ENCODE assay signal across 25 mouse cellular contexts in the genomic region with DNA sequence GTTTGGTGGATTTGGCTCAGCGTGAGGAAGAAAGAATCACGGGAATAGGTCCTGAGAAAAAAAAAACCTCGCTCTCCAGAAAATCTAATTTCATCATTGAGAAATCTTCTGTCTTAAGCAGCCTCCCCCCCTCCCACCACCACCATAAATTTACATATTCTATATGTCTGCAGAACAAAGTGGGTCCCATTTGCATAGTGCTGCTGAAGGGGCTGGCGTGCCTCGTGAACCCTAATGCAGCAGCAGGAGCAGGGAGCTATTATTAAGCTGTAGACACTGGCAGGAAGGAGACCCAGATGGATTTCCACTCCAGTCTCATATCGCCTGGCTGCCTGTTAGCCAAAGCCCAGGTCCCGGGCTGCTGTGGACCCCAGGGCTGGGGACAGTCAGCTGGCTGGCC.
DNase-seq lines count a peak whose midpoint lies in the region; ATAC-seq lines count a peak whose summit lies in the region.
"Had no signal": no experiment of that assay in that cellular context is flagged by ENCODE, and none has a peak within 500 bp of the region (broad histone marks: within the 10 kb centered on the region; RNA-seq: fewer than 3 reads in every experiment).

No protein-coding gene starts in this region.

- no peak for DNase-seq in kidney, postnatal 10 days
- DNase-seq in frontal cortex, postnatal 36 days (ENCODE audit: low spot score in 2 of 2), result no peak
- DNase-seq in cerebellum, postnatal 25 days, result no peak
- no peak for DNase-seq in cerebellum, postnatal 10 days
- DNase-seq: adrenal gland, postnatal 25 days; cerebellum, adult 11-12 months; cerebellum, postnatal 36 days; gastrocnemius, postnatal 10 days; heart, adult 18-20 months; heart, postnatal 36 days; kidney, adult 9 months; left cerebral cortex, postnatal 4 days; liver; liver, postnatal 0 days; lung, postnatal 14 days; right cerebral cortex, adult 18-20 months; thymus, postnatal 14 days had no signal

- H3K4me1 ChIP-seq in kidney, embryonic 15.5 days, result peaks cover 13% of the 10 kb centered on the region
- H3K4me1 ChIP-seq in forebrain, embryonic 16.5 days (replicated peaks; ENCODE audit: control insufficient read depth, insufficient read depth, low read length), result peaks cover 72% of the 10 kb centered on the region
- peaks cover 15% of the 10 kb centered on the region for H3K4me1 ChIP-seq in hindbrain, embryonic 16.5 days (ENCODE audit: control insufficient read depth, insufficient read depth, low read depth, low read length)
- peaks cover 30% of the 10 kb centered on the region for H3K4me1 ChIP-seq in midbrain, embryonic 16.5 days (ENCODE audit: control insufficient read depth, insufficient read depth, low read length)
- H3K4me1 ChIP-seq: embryonic facial prominence, embryonic 15.5 days; heart, embryonic 13.5 days had no signal

- ATAC-seq in kidney, embryonic 15.5 days (replicated peaks; ENCODE audit: low FRiP score), result no peak
- ATAC-seq in forebrain, embryonic 16.5 days, result peak; percentile 55; the same call in 1 of the 2 replicates
- ATAC-seq in hindbrain, embryonic 16.5 days, result no peak
- 0 out of 2 replicates have a peak, but pooled peaks have one; percentile 36 for ATAC-seq in midbrain, embryonic 16.5 days
- ATAC-seq: liver, postnatal 0 days had no signal

- H3K27ac ChIP-seq in kidney, embryonic 15.5 days, result 0 out of 2 replicates have a peak overlapping the region, but pooled peaks have one; percentile 22
- peak overlapping the region; percentile 80 for H3K27ac ChIP-seq in forebrain, embryonic 16.5 days (ENCODE audit: low read length)
- 0 out of 2 replicates have a peak overlapping the region, but pooled peaks have one; percentile 44 for H3K27ac ChIP-seq in hindbrain, embryonic 16.5 days (ENCODE audit: low read depth, low read length)
- H3K27ac ChIP-seq in midbrain, embryonic 16.5 days (ENCODE audit: low read length), result peak overlapping the region; percentile 63
- H3K27ac ChIP-seq: embryonic facial prominence, embryonic 15.5 days; heart, embryonic 13.5 days; intestine, embryonic 15.5 days had no signal

- 48% methylated on average over 7 of the region's 7 CpGs for WGBS in kidney, embryonic 15.5 days
- 9% methylated on average over 7 of the region's 7 CpGs for WGBS in forebrain, embryonic 16.5 days
- WGBS in hindbrain, embryonic 16.5 days, result 16% methylated on average over 7 of the region's 7 CpGs
- WGBS in midbrain, embryonic 16.5 days, result 15% methylated on average over 7 of the region's 7 CpGs

- no peaks in the 10 kb centered on the region for H3K9me3 ChIP-seq in kidney, embryonic 15.5 days (replicated peaks)
- no peaks in the 10 kb centered on the region for H3K9me3 ChIP-seq in forebrain, embryonic 16.5 days (ENCODE audit: control insufficient read depth, low read length)
- H3K9me3 ChIP-seq in hindbrain, embryonic 16.5 days (ENCODE audit: control insufficient read depth, low read length), result no peaks in the 10 kb centered on the region
- H3K9me3 ChIP-seq in midbrain, embryonic 16.5 days (replicated peaks; ENCODE audit: control insufficient read depth, low read length, poor library complexity, severe bottlenecking), result no peaks in the 10 kb centered on the region
- H3K9me3 ChIP-seq: embryonic facial prominence, embryonic 15.5 days; intestine, embryonic 15.5 days had no signal

- no peak overlapping the region for H3K4me2 ChIP-seq in kidney, embryonic 15.5 days
- H3K4me2 ChIP-seq in forebrain, embryonic 16.5 days (ENCODE audit: low read length), result no peak overlapping the region
- H3K4me2 ChIP-seq in hindbrain, embryonic 16.5 days (ENCODE audit: low read length), result no peak overlapping the region
- H3K4me2 ChIP-seq in midbrain, embryonic 16.5 days (ENCODE audit: low read length), result no peak overlapping the region
- H3K4me2 ChIP-seq: embryonic facial prominence, embryonic 15.5 days; heart, embryonic 13.5 days; intestine, embryonic 15.5 days had no signal

- no peaks in the 10 kb centered on the region for H3K36me3 ChIP-seq in kidney, embryonic 15.5 days
- no peaks in the 10 kb centered on the region for H3K36me3 ChIP-seq in forebrain, embryonic 16.5 days (ENCODE audit: control insufficient read depth, insufficient read depth)
- H3K36me3 ChIP-seq in hindbrain, embryonic 16.5 days (ENCODE audit: control insufficient read depth, insufficient read depth, low read length), result no peaks in the 10 kb centered on the region
- H3K36me3 ChIP-seq in midbrain, embryonic 16.5 days (ENCODE audit: control insufficient read depth, insufficient read depth, low read length), result no peaks in the 10 kb centered on the region
- H3K36me3 ChIP-seq: embryonic facial prominence, embryonic 15.5 days; heart, embryonic 13.5 days; intestine, embryonic 15.5 days had no signal

- H3K27me3 ChIP-seq in kidney, embryonic 15.5 days, result peaks cover 46% of the 10 kb centered on the region
- no peaks in the 10 kb centered on the region for H3K27me3 ChIP-seq in forebrain, embryonic 16.5 days (replicated peaks; ENCODE audit: control insufficient read depth, insufficient read depth, low read length)
- H3K27me3 ChIP-seq in hindbrain, embryonic 16.5 days (replicated peaks; ENCODE audit: control insufficient read depth, insufficient read depth, low read length), result no peaks in the 10 kb centered on the region
- H3K27me3 ChIP-seq in midbrain, embryonic 16.5 days (ENCODE audit: control insufficient read depth, insufficient read depth, low read depth, low read length), result no peaks in the 10 kb centered on the region
- H3K27me3 ChIP-seq: CH12.LX; intestine, embryonic 15.5 days had no signal

- H3K9ac ChIP-seq in kidney, embryonic 15.5 days, result no peak overlapping the region
- H3K9ac ChIP-seq in forebrain, embryonic 16.5 days (replicated peaks; ENCODE audit: low read depth, low read length), result peak overlapping the region; percentile 38
- H3K9ac ChIP-seq in hindbrain, embryonic 16.5 days (ENCODE audit: low read depth, low read length), result no peak overlapping the region
- peak overlapping the region; percentile 15; the same call in 1 of the 2 replicates for H3K9ac ChIP-seq in midbrain, embryonic 16.5 days (ENCODE audit: low read depth, low read length)
- H3K9ac ChIP-seq: embryonic facial prominence, embryonic 15.5 days; heart, embryonic 13.5 days; intestine, embryonic 15.5 days; liver, postnatal 0 days had no signal

- no peak overlapping the region for H3K4me3 ChIP-seq in kidney, embryonic 15.5 days (replicated peaks)
- no peak overlapping the region for H3K4me3 ChIP-seq in forebrain, embryonic 16.5 days (replicated peaks; ENCODE audit: low read length)
- no peak overlapping the region for H3K4me3 ChIP-seq in hindbrain, embryonic 16.5 days (ENCODE audit: low read length)
- H3K4me3 ChIP-seq in midbrain, embryonic 16.5 days (ENCODE audit: low read depth, low read length), result no peak overlapping the region
- H3K4me3 ChIP-seq: embryonic facial prominence, embryonic 15.5 days; heart, embryonic 13.5 days; intestine, embryonic 15.5 days had no signal

Comparison
In these comparisons a context has a peak if more than half of its experiments do, and no peak if none do; other contexts are left out.
1. ATAC-seq: peak in forebrain, embryonic 16.5 days (single experiment) and midbrain, embryonic 16.5 days (single experiment); none in kidney, embryonic 15.5 days (single experiment) and hindbrain, embryonic 16.5 days (single experiment).
2. H3K27ac ChIP-seq: peak in every context shown above with its lines; median percentile 80 in forebrain, embryonic 16.5 days; 63 in midbrain, embryonic 16.5 days; 44 in hindbrain, embryonic 16.5 days; 22 in kidney, embryonic 15.5 days.
3. H3K9ac ChIP-seq: peak in forebrain, embryonic 16.5 days (single experiment) and midbrain, embryonic 16.5 days (single experiment); none in kidney, embryonic 15.5 days (single experiment) and hindbrain, embryonic 16.5 days (single experiment).